Mouse (Mus musculus) E14TG2a.4 (cell line): ENCODE data around the gene Mrln.

ENCODE experiments used
- CTCF ChIP-seq: conservative IDR thresholded peaks from 2 replicates; pipeline ENCODE4 v1.5.1; 2014; ENCODE audit warnings: low read length
- NANOG ChIP-seq: IDR thresholded peaks from 2 replicates; pipeline ENCODE4 v1.6.1; 2014; ENCODE audit warnings: borderline replicate concordance, low read length, mixed read lengths
- POU5F1 ChIP-seq: IDR thresholded peaks from 2 replicates; pipeline ENCODE4 v1.6.1; 2014; ENCODE audit warnings: low read length, borderline replicate concordance

DNA sequence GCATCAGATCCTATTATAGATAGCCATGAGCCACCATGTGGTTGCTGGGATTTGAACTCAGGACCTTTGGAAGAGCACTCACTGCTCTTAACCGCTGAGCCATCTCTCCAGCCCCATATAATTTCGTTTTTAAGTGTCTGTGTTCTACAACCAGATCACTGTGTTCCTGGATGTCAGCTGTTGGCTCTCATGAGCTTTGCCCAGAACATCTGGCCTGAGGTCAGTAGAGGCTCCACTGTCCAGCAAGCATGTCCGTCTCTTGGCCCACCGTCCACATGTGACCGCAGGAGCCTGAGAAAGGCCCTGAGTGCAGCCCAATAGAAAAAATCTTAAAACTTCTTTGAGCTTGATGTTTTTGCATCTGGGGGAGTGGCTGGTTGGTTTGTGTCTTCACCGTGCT, 7.8 kb upstream of the Mrln start:
- TF ChIP-seq CTCF = no peak
- no peak for TF ChIP-seq POU5F1
- TF ChIP-seq NANOG = no peak
